Mouse (Mus musculus) kidney, postnatal 0 days (tissue): ENCODE measurements at regions not wholly inside any gene's neighbourhood (a gene's known extent, or its start where the extent isn't known, plus 50 kb on each side); places are given as distances from the start of the nearest gene placed in this dataset.

Experiments
- ATAC-seq: fragments of 200-750 bp; cut with Nextera tagmentation; replicated peaks from 2 replicates; pipeline ENCODE4 v1.8.0; 2017; ENCODE audit warnings: low read depth, moderate number of reproducible peaks, moderate TSS enrichment, moderate library complexity; ENCODE audit not compliant: low FRiP score
- DNase-seq: peaks from one replicate; pipeline ENCODE4 v3.0.0-alpha.2; 2016; ENCODE audit warnings: low spot score
- H3K27ac ChIP-seq: fragments of 300-500 bp; sonication (generic); 2 replicates; pipeline ENCODE4 v1.5.1; 2014; ENCODE audit warnings: mild to moderate bottlenecking
- H3K27me3 ChIP-seq: fragments of 300-500 bp; sonication (generic); 2 replicates; pipeline ENCODE4 v1.6.1; 2014; ENCODE audit warnings: low read length, mixed read lengths; ENCODE audit not compliant: insufficient read depth
- H3K36me3 ChIP-seq: fragments of 300-500 bp; sonication (generic); 2 replicates; pipeline ENCODE4 v1.6.1; 2014; ENCODE audit warnings: low read length, mixed read lengths; ENCODE audit not compliant: insufficient read depth
- H3K4me1 ChIP-seq: fragments of 300-500 bp; sonication (generic); replicated peaks from 2 replicates; pipeline ENCODE4 v1.6.1; 2014; ENCODE audit warnings: antibody characterized with exemption, low read length, mixed read lengths; ENCODE audit not compliant: insufficient read depth
- H3K4me2 ChIP-seq: fragments of 300-500 bp; sonication (generic); 2 replicates; pipeline ENCODE4 v1.6.1; 2014; ENCODE audit warnings: mild to moderate bottlenecking, low read length, moderate library complexity, mixed read lengths
- H3K4me3 ChIP-seq: fragments of 300-500 bp; sonication (generic); replicated peaks from 2 replicates; pipeline ENCODE4 v1.5.1; 2014; ENCODE audit warnings: low read depth, low read length
- H3K9ac ChIP-seq: fragments of 300-500 bp; sonication (generic); 2 replicates; pipeline ENCODE4 v1.6.1; 2014; ENCODE audit warnings: low read depth, low read length
- H3K9me3 ChIP-seq: fragments of 300-500 bp; sonication (generic); replicated peaks from 2 replicates; pipeline ENCODE4 v1.6.1; 2016; ENCODE audit warnings: low read length, inconsistent platforms, mixed read lengths
- CTCF ChIP-seq: IDR thresholded peaks from 2 replicates; pipeline ENCODE4 v1.5.1; 2016; ENCODE audit warnings: antibody characterized with exemption, low read depth, mild to moderate bottlenecking, moderate library complexity
- WGBS: fragments of 180-500 bp; shearing (Covaris S2); extraction: QIAGEN DNeasy Blood & Tissue Kit; methylation state at CpG from one replicate; pipeline ENCODE4 v1.1.7; 2014; 5-methylcytosine and 5-hydroxymethylcytosine counted together

- TF ChIP-seq CTCF: no peak
- WGBS: 25% methylated on average over 1 of the region's 1 CpGs
- no peak for ATAC-seq
These were observed 101.5 kb upstream of the Cav2 start for GRCm38 (mm10) chr6:17179476-17179875.

GRCm38 (mm10) chr6:17186604-17187003, 94.4 kb upstream of the Cav2 start:
- no peak for ATAC-seq
- H3K9me3 ChIP-seq: no peaks in the 10 kb centered on the region

More at GRCm38 (mm10) chr6:17179476-17179875, 101.5 kb upstream of the Cav2 start:
- Histone ChIP-seq H3K9ac (no peak overlapping the region), H3K4me1 (no peaks in the 10 kb centered on the region), H3K27me3 (no peaks in the 10 kb centered on the region), H3K36me3 (no peaks in the 10 kb centered on the region), H3K4me2 (no peak overlapping the region), H3K4me3 (no peak overlapping the region), H3K9me3 (no peaks in the 10 kb centered on the region), H3K27ac (no peak overlapping the region)
- DNase-seq: no peak

DNA sequence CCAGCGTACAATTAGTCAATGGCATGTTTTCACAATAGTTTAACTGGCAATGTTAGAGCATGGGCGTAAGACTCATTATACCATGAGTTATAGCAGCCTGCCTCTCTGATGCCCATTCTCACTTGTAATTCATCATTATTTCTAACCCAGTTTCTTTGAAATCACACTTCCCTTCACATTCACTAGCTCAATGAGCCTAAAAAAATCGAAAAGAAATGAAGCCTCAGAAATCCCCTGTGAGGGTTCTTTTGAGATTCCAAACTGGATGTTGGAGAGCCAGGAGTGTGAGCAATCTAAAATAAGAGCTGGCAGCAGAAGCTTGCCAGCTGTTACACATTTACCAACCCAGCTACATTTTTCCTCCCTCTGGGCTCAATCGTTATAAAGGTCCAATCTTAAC, 93.9 kb upstream of the Cav2 start:
- TF ChIP-seq CTCF: no peak
- no peak for DNase-seq
- H3K4me2 ChIP-seq: no peak overlapping the region
- WGBS: 60% methylated on average over 4 of the region's 4 CpGs
- H3K4me1 ChIP-seq: no peaks in the 10 kb centered on the region
- no peak overlapping the region for H3K4me3 ChIP-seq
- H3K9ac ChIP-seq: no peak overlapping the region
- ATAC-seq: no peak
- no peaks in the 10 kb centered on the region for H3K9me3 ChIP-seq
- H3K27ac ChIP-seq: no peak overlapping the region
- no peaks in the 10 kb centered on the region for H3K36me3 ChIP-seq
- H3K27me3 ChIP-seq: no peaks in the 10 kb centered on the region

More at GRCm38 (mm10) chr6:17186604-17187003, 94.4 kb upstream of the Cav2 start:
- Histone ChIP-seq H3K36me3 (no peaks in the 10 kb centered on the region), H3K27me3 (no peaks in the 10 kb centered on the region), H3K4me1 (no peaks in the 10 kb centered on the region), H3K27ac (no peak overlapping the region), H3K4me3 (no peak overlapping the region), H3K4me2 (no peak overlapping the region), H3K9ac (no peak overlapping the region)
- TF ChIP-seq CTCF: no peak
- DNase-seq: no peak
- 92% methylated on average over 5 of the region's 5 CpGs for WGBS

GRCm38 (mm10) chr6:17195538-17195937, 85.4 kb upstream of the Cav2 start:
- no peaks in the 10 kb centered on the region for H3K9me3 ChIP-seq
- no peak overlapping the region for H3K4me2 ChIP-seq
- H3K9ac ChIP-seq: no peak overlapping the region
- TF ChIP-seq CTCF: no peak
- no peaks in the 10 kb centered on the region for H3K36me3 ChIP-seq
- no peaks in the 10 kb centered on the region for H3K27me3 ChIP-seq
- H3K4me3 ChIP-seq: no peak overlapping the region
- H3K4me1 ChIP-seq: 0 out of 2 replicates have a peak, but pooled peaks cover 6% of the 10 kb centered on the region
- no peak overlapping the region for H3K27ac ChIP-seq
- 43% methylated on average over 4 of the region's 4 CpGs for WGBS
- ATAC-seq: no peak
- peak; percentile 35 for DNase-seq

DNA sequence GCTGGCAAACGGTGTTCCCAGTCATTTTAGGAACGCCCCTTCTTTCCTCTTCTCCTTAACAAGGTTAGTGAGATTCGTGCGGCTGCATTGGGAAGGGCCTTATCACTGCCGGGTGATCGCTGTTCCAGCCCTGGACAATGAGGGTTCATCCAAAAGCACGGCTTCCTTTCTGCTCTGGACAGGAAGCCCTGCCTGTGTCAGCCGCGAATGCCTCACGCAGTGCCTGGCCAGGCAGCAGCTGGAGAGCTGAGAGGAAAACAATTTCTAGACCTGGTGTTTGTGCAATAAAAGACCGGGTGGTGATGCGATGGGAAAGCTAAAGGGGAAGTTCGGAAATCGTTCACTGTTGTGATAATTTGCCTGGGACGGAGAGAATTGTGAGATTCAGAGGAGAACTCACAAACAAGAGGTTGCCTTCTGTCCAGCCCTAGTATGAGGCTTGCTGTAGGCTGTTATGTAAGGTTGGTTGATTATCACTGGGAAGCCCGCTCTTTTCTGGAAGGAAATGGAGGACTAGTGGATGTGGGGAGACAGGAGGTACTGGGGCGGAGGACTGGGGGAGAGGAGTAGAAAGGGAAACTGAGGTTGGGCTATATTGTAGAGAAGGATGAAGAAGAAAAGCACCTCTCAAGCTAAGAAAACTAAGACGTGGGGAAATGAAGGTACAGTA, 83.1 kb upstream of the Cav2 start:
- H3K4me3 ChIP-seq: no peak overlapping the region
- peak overlapping the region; percentile 57 for H3K27ac ChIP-seq
- H3K4me1 ChIP-seq: 0 out of 2 replicates have a peak, but pooled peaks cover 6% of the 10 kb centered on the region
- 52% methylated on average over 18 of the region's 18 CpGs for WGBS
- H3K36me3 ChIP-seq: no peaks in the 10 kb centered on the region
- no peaks in the 10 kb centered on the region for H3K27me3 ChIP-seq
- no peak overlapping the region for H3K9ac ChIP-seq
- ATAC-seq (no peak), DNase-seq (peak; percentile 58)
- H3K9me3 ChIP-seq: no peaks in the 10 kb centered on the region
- no peak for TF ChIP-seq CTCF
- H3K4me2 ChIP-seq: peak overlapping the region; percentile 28; the same call in 1 of the 2 replicates

GRCm38 (mm10) chr6:17198876-17199275, 82.1 kb upstream of the Cav2 start:
- no peak overlapping the region for H3K4me2 ChIP-seq
- no peaks in the 10 kb centered on the region for H3K27me3 ChIP-seq
- 59% methylated on average over 9 of the region's 9 CpGs for WGBS

More at GRCm38 (mm10) chr6:17198876-17199275, 82.1 kb upstream of the Cav2 start:
- DNase-seq: no peak
- ATAC-seq: no peak
- H3K36me3 ChIP-seq: no peaks in the 10 kb centered on the region
- no peak overlapping the region for H3K9ac ChIP-seq
- H3K9me3 ChIP-seq: no peaks in the 10 kb centered on the region
- H3K27ac ChIP-seq: no peak overlapping the region
- 0 out of 2 replicates have a peak, but pooled peaks cover 6% of the 10 kb centered on the region for H3K4me1 ChIP-seq
- no peak overlapping the region for H3K4me3 ChIP-seq
- TF ChIP-seq CTCF: no peak
